Mouse (Mus musculus) thymus, adult 2 months (tissue): ENCODE measurements at regions not wholly inside any gene's neighbourhood (a gene's known extent, or its start where the extent isn't known, plus 50 kb on each side); places are given as distances from the start of the nearest gene placed in this dataset.

Source experiments
- CTCF ChIP-seq: fragments of 200-500 bp; IDR thresholded peaks from 2 replicates; pipeline ENCODE4 v1.5.1; 2012; ENCODE audit warnings: mild to moderate bottlenecking, control low read depth, low read length, moderate library complexity, borderline replicate concordance; ENCODE audit not compliant: control insufficient read depth, poor library complexity, insufficient read depth; ENCODE audit errors: extremely low read depth
- POLR2A ChIP-seq: fragments of 200-500 bp; IDR thresholded peaks from 2 replicates; pipeline ENCODE4 v1.6.1; 2012; ENCODE audit warnings: mild to moderate bottlenecking, low read length, control low read depth, moderate library complexity; ENCODE audit not compliant: control insufficient read depth, poor library complexity, insufficient read depth; ENCODE audit errors: extremely low read depth

GRCm38 (mm10) chr1:60665329-60665728 lies 51.3 kb upstream of the Cd28 start:
- TF ChIP-seq POLR2A: no peak
- no peak for TF ChIP-seq CTCF
